Mouse (Mus musculus) lung, adult 2 months (tissue): ENCODE data around the gene Tmem126b.

ENCODE experiments used
- CTCF ChIP-seq: fragments of 200-500 bp; IDR thresholded peaks from 2 replicates; pipeline ENCODE4 v1.5.1; 2011; ENCODE audit warnings: mild to moderate bottlenecking, low read length, control low read depth; ENCODE audit not compliant: insufficient read depth
- POLR2A ChIP-seq: fragments of 200-500 bp; IDR thresholded peaks from 2 replicates; pipeline ENCODE4 v1.6.1; 2011; ENCODE audit warnings: low read depth, mild to moderate bottlenecking, control low read depth, low read length, borderline replicate concordance; ENCODE audit errors: extremely low read depth

- TF ChIP-seq CTCF (no peak), POLR2A (no peak)
These were observed 48.8 kb downstream of the Tmem126b start for GRCm38 (mm10) chr7:90427006-90427405.
